Mouse (Mus musculus): Measurements from ENCODE around the gene Olfr556. TPM values are rescaled to one million over a fixed set of nuclear protein-coding genes. Genes with fewer than 3 reads are reported as not detected.

The Olfr556 gene
- polyA plus RNA-seq, 1 experiment from 2014 or later: not detected

GRCm38 (mm10) chr7:102698461-102698860, 33.8 kb downstream of the Olfr556 start:
- 95% methylated on average over 7 of the region's 7 CpGs for WGBS
- Histone ChIP-seq H3K4me2 (replicated peaks; ENCODE audit: low read depth) (no peak overlapping the region), H3K36me3 (ENCODE audit: control insufficient read depth, insufficient read depth) (no peaks in the 10 kb centered on the region), H3K4me1 (replicated peaks; ENCODE audit: control insufficient read depth, insufficient read depth, low read length) (no peaks in the 10 kb centered on the region), H3K27ac (ENCODE audit: low read depth, low read length) (no peak overlapping the region), H3K9me3 (ENCODE audit: control insufficient read depth) (no peaks in the 10 kb centered on the region), H3K4me3 (ENCODE audit: low read depth, low read length) (no peak overlapping the region), H3K27me3 (replicated peaks; ENCODE audit: control insufficient read depth, insufficient read depth, low read length) (no peaks in the 10 kb centered on the region), H3K9ac (ENCODE audit: low read depth, low read length) (no peak overlapping the region)
- no peak for TF ChIP-seq CTCF (IDR thresholded peaks at IDR 0.05; ENCODE audit: low read depth)
- no peak for ATAC-seq

- H3K9ac ChIP-seq (ENCODE audit: low read depth, low read length): no peak within 1 kb of the TSS
- no peak within 1 kb of the TSS for H3K4me3 ChIP-seq (ENCODE audit: low read depth, low read length)
- no peaks in the 10 kb centered on the region for H3K36me3 ChIP-seq (ENCODE audit: control insufficient read depth, insufficient read depth)
- no peaks in the 10 kb centered on the region for H3K9me3 ChIP-seq (ENCODE audit: control insufficient read depth)
- no peak within 1 kb of the TSS for H3K4me2 ChIP-seq (replicated peaks; ENCODE audit: low read depth)
- no peak for ATAC-seq
- H3K27ac ChIP-seq (ENCODE audit: low read depth, low read length): no peak within 1 kb of the TSS
- H3K27me3 ChIP-seq (replicated peaks; ENCODE audit: control insufficient read depth, insufficient read depth, low read length): no peaks in the 10 kb centered on the region
- no peaks in the 10 kb centered on the region for H3K4me1 ChIP-seq (replicated peaks; ENCODE audit: control insufficient read depth, insufficient read depth, low read length)
- no peak for TF ChIP-seq CTCF (IDR thresholded peaks at IDR 0.05; ENCODE audit: low read depth)
Observed at GRCm38 (mm10) chr7:102701915-102702314, 37.2 kb downstream of the Olfr556 start, which contains the start of gene Olfr558. Gene Olfr558 (plus strand): TSS chr7:102702215.

- H3K9me3 ChIP-seq (ENCODE audit: control insufficient read depth): no peaks in the 10 kb centered on the region
- no peak within 1 kb of the TSS for H3K4me3 ChIP-seq (ENCODE audit: low read depth, low read length)
- H3K27me3 ChIP-seq (replicated peaks; ENCODE audit: control insufficient read depth, insufficient read depth, low read length): no peaks in the 10 kb centered on the region
- 23% methylated on average over 1 of the region's 1 CpGs for WGBS
- no peak for TF ChIP-seq CTCF (IDR thresholded peaks at IDR 0.05; ENCODE audit: low read depth)
- ATAC-seq: no peak
- H3K4me1 ChIP-seq (replicated peaks; ENCODE audit: control insufficient read depth, insufficient read depth, low read length): no peaks in the 10 kb centered on the region
- no peak within 1 kb of the TSS for H3K27ac ChIP-seq (ENCODE audit: low read depth, low read length)
- H3K36me3 ChIP-seq (ENCODE audit: control insufficient read depth, insufficient read depth): no peaks in the 10 kb centered on the region
- no peak within 1 kb of the TSS for H3K9ac ChIP-seq (ENCODE audit: low read depth, low read length)
- H3K4me2 ChIP-seq (replicated peaks; ENCODE audit: low read depth): no peak within 1 kb of the TSS
Observed at GRCm38 (mm10) chr7:102718970-102719369, 54.3 kb downstream of the Olfr556 start, which contains the start of gene Olfr33. Gene Olfr33 (minus strand): TSS chr7:102719070.

Other genes starting within 250 kb of the Olfr556 start
- gene Rrm1, start 223.2 kb upstream of the Olfr556 start, polyA plus RNA-seq (2015; fragmentation: Nextera tagmentation; extraction: Ambion mirVana): 22.7 and 23.4 TPM in 2 replicates
- not detected in 2 replicates for gene Olfr543, start 183.2 kb upstream of the Olfr556 start, polyA plus RNA-seq (2015; fragmentation: Nextera tagmentation; extraction: Ambion mirVana)
- gene Olfr544, start 176.6 kb upstream of the Olfr556 start, polyA plus RNA-seq (2015; fragmentation: Nextera tagmentation; extraction: Ambion mirVana): 0.04 TPM in 1 of 2 replicates, not detected in the other
- gene Olfr545, start 165.3 kb upstream of the Olfr556 start, polyA plus RNA-seq (2015; fragmentation: Nextera tagmentation; extraction: Ambion mirVana): not detected in 2 replicates
- not detected in 2 replicates for gene Olfr547, start 130.2 kb upstream of the Olfr556 start, polyA plus RNA-seq (2015; fragmentation: Nextera tagmentation; extraction: Ambion mirVana)
- gene Olfr548-ps1, start 124.0 kb upstream of the Olfr556 start, polyA plus RNA-seq (2015; fragmentation: Nextera tagmentation; extraction: Ambion mirVana): not detected in 2 replicates
- not detected in 2 replicates for gene Olfr549, start 115.0 kb upstream of the Olfr556 start, polyA plus RNA-seq (2015; fragmentation: Nextera tagmentation; extraction: Ambion mirVana)
- gene Trim21, start 99.4 kb upstream of the Olfr556 start, polyA plus RNA-seq (2015; fragmentation: Nextera tagmentation; extraction: Ambion mirVana): 0.48 and 0.66 TPM in 2 replicates
- gene Olfr550, start 93.5 kb upstream of the Olfr556 start, polyA plus RNA-seq (2015; fragmentation: Nextera tagmentation; extraction: Ambion mirVana): not detected in 2 replicates
- gene Olfr551, start 73.0 kb upstream of the Olfr556 start, polyA plus RNA-seq (2015; fragmentation: Nextera tagmentation; extraction: Ambion mirVana): not detected in 2 replicates
- gene Olfr552, start 67.1 kb upstream of the Olfr556 start, polyA plus RNA-seq (2015; fragmentation: Nextera tagmentation; extraction: Ambion mirVana): not detected in 2 replicates
- not detected in 2 replicates for gene Olfr553, start 46.7 kb upstream of the Olfr556 start, polyA plus RNA-seq (2015; fragmentation: Nextera tagmentation; extraction: Ambion mirVana)
- not detected in 2 replicates for gene Olfr554, start 26.5 kb upstream of the Olfr556 start, polyA plus RNA-seq (2015; fragmentation: Nextera tagmentation; extraction: Ambion mirVana)
- gene Olfr555, start 6.1 kb upstream of the Olfr556 start, polyA plus RNA-seq (2015; fragmentation: Nextera tagmentation; extraction: Ambion mirVana): not detected in 2 replicates
- gene Trim68, start 22.4 kb downstream of the Olfr556 start, polyA plus RNA-seq (2015; fragmentation: Nextera tagmentation; extraction: Ambion mirVana): 3.6 and 4.3 TPM in 2 replicates
- not detected in 2 replicates for gene Olfr557, start 31.0 kb downstream of the Olfr556 start, polyA plus RNA-seq (2015; fragmentation: Nextera tagmentation; extraction: Ambion mirVana)
- gene Olfr558, start 37.3 kb downstream of the Olfr556 start, polyA plus RNA-seq (2015; fragmentation: Nextera tagmentation; extraction: Ambion mirVana): 0.38 and 0.48 TPM in 2 replicates
- gene Olfr33, start 54.2 kb downstream of the Olfr556 start, polyA plus RNA-seq (2015; fragmentation: Nextera tagmentation; extraction: Ambion mirVana): not detected in 2 replicates
- not detected in 2 replicates for gene Olfr559, start 62.6 kb downstream of the Olfr556 start, polyA plus RNA-seq (2015; fragmentation: Nextera tagmentation; extraction: Ambion mirVana)
- gene Olfr560, start 94.5 kb downstream of the Olfr556 start, polyA plus RNA-seq (2015; fragmentation: Nextera tagmentation; extraction: Ambion mirVana): not detected in 2 replicates
- 0.12 and 0.23 TPM in 2 replicates for gene Olfr78, start 94.6 kb downstream of the Olfr556 start, polyA plus RNA-seq (2015; fragmentation: Nextera tagmentation; extraction: Ambion mirVana)
- not detected in 2 replicates for gene Olfr561, start 106.3 kb downstream of the Olfr556 start, polyA plus RNA-seq (2015; fragmentation: Nextera tagmentation; extraction: Ambion mirVana)
- gene Olfr564, start 138.6 kb downstream of the Olfr556 start, polyA plus RNA-seq (2015; fragmentation: Nextera tagmentation; extraction: Ambion mirVana): not detected in 2 replicates
- gene Olfr566, start 193.9 kb downstream of the Olfr556 start, polyA plus RNA-seq (2015; fragmentation: Nextera tagmentation; extraction: Ambion mirVana): not detected in 2 replicates
- gene Olfr568, start 212.2 kb downstream of the Olfr556 start, polyA plus RNA-seq (2015; fragmentation: Nextera tagmentation; extraction: Ambion mirVana): not detected in 2 replicates
- not detected in 2 replicates for gene Olfr569, start 226.0 kb downstream of the Olfr556 start, polyA plus RNA-seq (2015; fragmentation: Nextera tagmentation; extraction: Ambion mirVana)
- gene Olfr570, start 229.7 kb downstream of the Olfr556 start, polyA plus RNA-seq (2015; fragmentation: Nextera tagmentation; extraction: Ambion mirVana): not detected in 2 replicates

All from intestine, postnatal 0 days (tissue).